ENCODE assay signal across 16 mouse cellular contexts in the genomic region with DNA sequence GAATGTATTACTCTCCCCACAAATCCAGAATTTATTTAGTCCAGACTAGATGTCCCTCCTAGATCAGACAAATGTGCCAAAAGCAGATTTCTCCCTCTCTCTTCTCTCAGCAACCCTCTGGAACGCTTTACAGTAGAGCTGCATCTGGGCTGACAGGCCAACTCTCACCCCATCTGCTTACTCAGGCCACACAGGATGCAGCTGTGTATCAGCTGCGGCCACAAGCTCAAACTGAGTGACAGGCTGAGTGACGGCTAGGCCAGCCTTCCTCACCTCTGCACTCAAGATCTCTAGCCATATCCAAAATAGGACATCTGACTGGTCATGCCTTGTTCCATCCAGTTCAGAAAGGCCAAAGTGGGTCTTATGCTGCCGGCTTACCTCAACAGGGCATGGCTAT. TPM values are rescaled to one million over a fixed set of nuclear protein-coding genes. Genes with fewer than 3 reads are reported as not detected.
A peak's percentile ranks its signal among the peaks of the same experiment; 100 is the strongest.
DNase-seq lines count a peak whose midpoint lies in the region; ATAC-seq and TF ChIP-seq lines count a peak whose summit lies in the region.
"Had no signal": no experiment of that assay in that cellular context is flagged by ENCODE, and none has a peak within 500 bp of the region (broad histone marks: within the 10 kb centered on the region; RNA-seq: fewer than 3 reads in every experiment).

No protein-coding gene starts in this region.

- DNase-seq in A20 (ENCODE audit: low read depth, low spot score): peak; percentile 69
- no peak for DNase-seq in left cerebral cortex, postnatal 10 days (ENCODE audit: extremely low spot score in 1 of 2, low spot score in 2 of 2)
- no peak for DNase-seq in urinary bladder, postnatal 36 days (ENCODE audit: low spot score in 2 of 2)
- DNase-seq: adrenal gland, postnatal 36 days; cerebellum, postnatal 36 days; kidney, adult 9 months; lung, adult 2 months had no signal

- peaks cover 4% of the 10 kb centered on the region; the same call in 1 of the 2 replicates for H3K9me3 ChIP-seq in intestine, embryonic 16.5 days (ENCODE audit: control insufficient read depth, low read length)
- H3K9me3 ChIP-seq in intestine, postnatal 0 days (ENCODE audit: control insufficient read depth): no peaks in the 10 kb centered on the region
- H3K9me3 ChIP-seq in forebrain, embryonic 13.5 days (replicated peaks): no peaks in the 10 kb centered on the region
- H3K9me3 ChIP-seq: hindbrain, embryonic 15.5 days had no signal

- 0 out of 2 replicates have a peak, but pooled peaks cover 3% of the 10 kb centered on the region for H3K4me1 ChIP-seq in intestine, embryonic 16.5 days (ENCODE audit: control insufficient read depth, insufficient read depth, low read length)
- H3K4me1 ChIP-seq in intestine, postnatal 0 days (replicated peaks; ENCODE audit: control insufficient read depth, insufficient read depth, low read length): no peaks in the 10 kb centered on the region
- no peaks in the 10 kb centered on the region for H3K4me1 ChIP-seq in forebrain, embryonic 13.5 days
- H3K4me1 ChIP-seq: hindbrain, embryonic 15.5 days had no signal

- 71% methylated on average over 4 of the region's 4 CpGs for WGBS in intestine, embryonic 16.5 days
- WGBS in intestine, postnatal 0 days: 72% methylated on average over 4 of the region's 4 CpGs
- 88% methylated on average over 4 of the region's 4 CpGs for WGBS in forebrain, embryonic 13.5 days

- no peak overlapping the region for H3K4me3 ChIP-seq in intestine, embryonic 16.5 days (ENCODE audit: low read length)
- H3K4me3 ChIP-seq in intestine, postnatal 0 days (ENCODE audit: low read depth, low read length): no peak overlapping the region
- H3K4me3 ChIP-seq in forebrain, embryonic 13.5 days: no peak overlapping the region
- H3K4me3 ChIP-seq: heart, adult 2 months; hindbrain, embryonic 15.5 days; neural tube, embryonic 13.5 days had no signal

- 0 out of 2 replicates have a peak overlapping the region, but pooled peaks have one; percentile 4 for H3K27ac ChIP-seq in intestine, embryonic 16.5 days (ENCODE audit: low read length)
- H3K27ac ChIP-seq in intestine, postnatal 0 days (ENCODE audit: low read depth, low read length): no peak overlapping the region
- H3K27ac ChIP-seq in forebrain, embryonic 13.5 days: no peak overlapping the region
- H3K27ac ChIP-seq: heart, adult 2 months; hindbrain, embryonic 15.5 days; neural tube, embryonic 13.5 days had no signal

- no peak for TF ChIP-seq CTCF in intestine, postnatal 0 days (IDR thresholded peaks at IDR 0.05; ENCODE audit: low read depth)

- ATAC-seq in intestine, embryonic 16.5 days: no peak
- no peak for ATAC-seq in intestine, postnatal 0 days
- peak; percentile 85 for ATAC-seq in common myeloid progenitor, adult 5-6 weeks (replicated peaks; ENCODE audit: low read depth, poor library complexity, severe bottlenecking)
- peak; percentile 29; the same call in 1 of the 2 replicates for ATAC-seq in megakaryocyte, adult 5-6 weeks (ENCODE audit: poor library complexity, severe bottlenecking)
- no peak for ATAC-seq in forebrain, embryonic 13.5 days
- ATAC-seq: midbrain, embryonic 16.5 days had no signal

- no peaks in the 10 kb centered on the region for H3K27me3 ChIP-seq in intestine, embryonic 16.5 days (replicated peaks; ENCODE audit: control insufficient read depth, insufficient read depth, low read length)
- no peaks in the 10 kb centered on the region for H3K27me3 ChIP-seq in intestine, postnatal 0 days (replicated peaks; ENCODE audit: control insufficient read depth, insufficient read depth, low read length)
- no peaks in the 10 kb centered on the region for H3K27me3 ChIP-seq in forebrain, embryonic 13.5 days
- H3K27me3 ChIP-seq: hindbrain, embryonic 15.5 days; neural tube, embryonic 13.5 days had no signal

- H3K4me2 ChIP-seq in intestine, embryonic 16.5 days (ENCODE audit: low read depth, low read length): no peak overlapping the region
- no peak overlapping the region for H3K4me2 ChIP-seq in intestine, postnatal 0 days (replicated peaks; ENCODE audit: low read depth)
- no peak overlapping the region for H3K4me2 ChIP-seq in forebrain, embryonic 13.5 days
- H3K4me2 ChIP-seq: hindbrain, embryonic 15.5 days; neural tube, embryonic 13.5 days had no signal

- H3K36me3 ChIP-seq in intestine, embryonic 16.5 days (ENCODE audit: control insufficient read depth, insufficient read depth, low read length): no peaks in the 10 kb centered on the region
- peaks cover 18% of the 10 kb centered on the region; the same call in 1 of the 2 replicates for H3K36me3 ChIP-seq in intestine, postnatal 0 days (ENCODE audit: control insufficient read depth, insufficient read depth)
- no peaks in the 10 kb centered on the region for H3K36me3 ChIP-seq in forebrain, embryonic 13.5 days (ENCODE audit: poor library complexity, severe bottlenecking)
- H3K36me3 ChIP-seq: hindbrain, embryonic 15.5 days had no signal

- H3K9ac ChIP-seq in intestine, embryonic 16.5 days (ENCODE audit: low read depth, low read length): no peak overlapping the region
- no peak overlapping the region for H3K9ac ChIP-seq in intestine, postnatal 0 days (ENCODE audit: low read depth, low read length)
- no peak overlapping the region for H3K9ac ChIP-seq in forebrain, embryonic 13.5 days
- H3K9ac ChIP-seq: hindbrain, embryonic 15.5 days; neural tube, embryonic 13.5 days had no signal

- intact Hi-C loops in left cerebral cortex, postnatal 10 days (cut with DNase I): no loop called here

RNA-seq across cellular contexts. Expression of a gene that starts 28.7 kb away (rescaled TPM):
- 426 and 432 TPM in 2 replicates for polyA plus RNA-seq in intestine, embryonic 16.5 days (2015; fragmentation: Nextera tagmentation; extraction: Ambion mirVana)
- polyA plus RNA-seq in intestine, postnatal 0 days (2015; fragmentation: Nextera tagmentation; extraction: Ambion mirVana): 434 and 438 TPM in 2 replicates
- 610 and 623 TPM in 2 replicates for total RNA-seq in common myeloid progenitor, adult 5-6 weeks (2017)
- total RNA-seq in megakaryocyte, adult 5-6 weeks (2015): 1,504 and 1,608 TPM in 2 replicates
- total RNA-seq in megakaryocyte, adult 5-6 weeks (2017): 446 and 454 TPM in 2 replicates
- total RNA-seq in left cerebral cortex, postnatal 10 days (2021): 100 to 1,000 TPM; 490 to 500 TPM
- 419 and 458 TPM in 2 replicates for polyA plus RNA-seq in forebrain, embryonic 13.5 days (2015; fragmentation: Nextera tagmentation; extraction: Ambion mirVana)

Comparison
In these comparisons a context has a peak if more than half of its experiments do, and no peak if none do; other contexts are left out.
1. ATAC-seq: peak in common myeloid progenitor, adult 5-6 weeks (single experiment) and megakaryocyte, adult 5-6 weeks (single experiment); none in intestine, embryonic 16.5 days (single experiment), intestine, postnatal 0 days (single experiment) and forebrain, embryonic 13.5 days (single experiment).